Mouse (Mus musculus) heart, adult 2 months (tissue): ENCODE measurements around the gene Yipf1. TPM values are rescaled to one million over a fixed set of nuclear protein-coding genes. Genes with fewer than 3 reads are reported as not detected.

Source experiments
- DNase-seq, 2 experiments: peaks; one replicate each; pipeline ENCODE4 v3.0.0; 2021
- H3K27ac ChIP-seq: fragments of 200-600 bp; 2 replicates; pipeline ENCODE4 v1.8.1; 2022
- H3K27me3 ChIP-seq: fragments of 200-500 bp; 2 replicates; pipeline ENCODE4 v1.6.1; 2012; ENCODE audit warnings: mild to moderate bottlenecking, low read length, inconsistent platforms, mixed read lengths; ENCODE audit not compliant: control insufficient read depth, insufficient read depth
- H3K36me3 ChIP-seq: fragments of 200-500 bp; 2 replicates; pipeline ENCODE4 v1.6.1; 2012; ENCODE audit warnings: low read length, inconsistent platforms; ENCODE audit not compliant: control insufficient read depth, insufficient read depth
- H3K4me1 ChIP-seq: fragments of 200-500 bp; 2 replicates; pipeline ENCODE4 v1.6.1; 2011; ENCODE audit warnings: low read length; ENCODE audit not compliant: control insufficient read depth, insufficient read depth
- H3K4me3 ChIP-seq: fragments of 200-600 bp; 2 replicates; pipeline ENCODE4 v1.8.1; 2022
- H3K79me2 ChIP-seq: fragments of 200-500 bp; replicated peaks from 2 replicates; pipeline ENCODE4 v1.6.1; 2012; ENCODE audit warnings: mild to moderate bottlenecking, inconsistent platforms, low read length, moderate library complexity, mixed read lengths; ENCODE audit not compliant: control insufficient read depth, insufficient read depth
- H3K9ac ChIP-seq: fragments of 200-500 bp; 2 replicates; pipeline ENCODE4 v1.6.1; 2012; ENCODE audit warnings: low read depth, mild to moderate bottlenecking, control low read depth, inconsistent platforms, low read length, mixed read lengths
- CTCF ChIP-seq: fragments of 200-600 bp; IDR thresholded peaks from 2 replicates; pipeline ENCODE4 v1.8.1; 2022; ENCODE audit warnings: antibody characterized with exemption, mild to moderate bottlenecking, moderate library complexity
- EP300 ChIP-seq: fragments of 200-500 bp; IDR thresholded peaks from 2 replicates; pipeline ENCODE4 v1.6.1; 2011; ENCODE audit warnings: low read depth, low read length, control low read depth; ENCODE audit not compliant: insufficient read depth
- POLR2A ChIP-seq: fragments of 200-500 bp; IDR thresholded peaks from 2 replicates; pipeline ENCODE4 v1.6.1; 2011; ENCODE audit warnings: mild to moderate bottlenecking, low read depth, low read length, control low read depth; ENCODE audit not compliant: insufficient read depth
- WGBS: fragments of 180-500 bp; shearing (Covaris S2); methylation state at CpG from one replicate; pipeline ENCODE4 v1.1.7; 2018; 5-methylcytosine and 5-hydroxymethylcytosine counted together
- intact Hi-C: fragments of 180-260 bp; cut with DNase I; formaldehyde crosslinking; loops from one replicate; pipeline ENCODE4 v1.15.1; 2025
- polyA plus RNA-seq: library from polyadenylated mRNA; depleted of rRNA; stranded (reverse); fragments of >200 nt; gene quantifications from 2 replicates; pipeline ENCODE4 v1.2.3, GENCODE M21; 2012
- total RNA-seq, 2 experiments: library from RNA; stranded (reverse); gene quantifications; 2 replicates each; pipeline ENCODE4 v1.2.3; 2021

The Yipf1 gene
- total and polyA plus RNA-seq, 3 experiments: 17.6 to 23.3 (median 19.3) TPM

DNA sequence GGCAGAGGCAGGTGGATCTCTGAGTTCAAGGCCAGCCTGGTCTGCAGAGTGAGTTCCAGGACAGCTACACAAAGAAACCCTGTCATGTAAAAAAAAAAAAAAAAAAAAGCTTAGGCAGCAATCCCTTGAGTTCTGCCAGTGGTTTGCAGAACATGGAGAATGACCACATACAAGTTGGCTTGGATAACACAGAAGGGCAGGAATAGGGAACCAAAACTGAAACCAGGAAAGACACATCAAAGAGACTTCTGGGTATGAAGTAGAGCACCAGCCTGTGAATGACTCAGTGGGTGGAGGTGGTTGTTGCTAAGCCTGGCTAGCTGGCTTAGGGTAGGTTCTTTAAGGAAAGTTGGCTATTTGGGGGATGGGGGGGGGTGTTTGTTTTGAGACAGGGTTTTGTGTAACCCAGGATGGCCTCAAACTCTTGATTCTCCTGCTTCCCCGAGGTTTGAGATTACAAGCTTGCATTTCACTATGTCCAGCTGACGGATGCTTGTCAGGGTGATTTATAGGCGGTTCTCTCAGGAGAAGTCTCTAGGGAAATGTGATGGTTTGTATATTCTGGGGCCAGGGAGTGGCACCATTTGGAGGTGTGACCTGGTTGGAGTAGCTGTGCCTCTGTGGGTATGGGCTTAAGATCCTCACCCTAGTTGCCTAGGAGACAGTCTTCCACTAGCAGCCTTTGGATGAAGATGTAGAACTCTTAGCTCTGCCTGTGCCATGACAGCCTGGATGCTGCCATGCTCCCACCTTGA lies 28.5 kb upstream of the Yipf1 start:
- H3K79me2 ChIP-seq: no peaks in the 10 kb centered on the region
- no peaks in the 10 kb centered on the region for H3K4me1 ChIP-seq
- WGBS: 65% methylated on average over 3 of the region's 3 CpGs
- DNase-seq: no peak
- no peaks in the 10 kb centered on the region for H3K36me3 ChIP-seq
- H3K4me3 ChIP-seq: no peak overlapping the region
- no peak overlapping the region for H3K27ac ChIP-seq
- no peak overlapping the region for H3K9ac ChIP-seq
- intact Hi-C loops: no loop called here
- H3K27me3 ChIP-seq: no peaks in the 10 kb centered on the region
- no peak for TF ChIP-seq POLR2A
- no peak for TF ChIP-seq CTCF
- TF ChIP-seq EP300: no peak

GRCm38 (mm10) chr4:107286386-107286785 lies 27.8 kb upstream of the Yipf1 start:
- no peaks in the 10 kb centered on the region for H3K4me1 ChIP-seq
- intact Hi-C loops: no loop called here
- no peak overlapping the region for H3K9ac ChIP-seq
- H3K36me3 ChIP-seq: no peaks in the 10 kb centered on the region
- H3K79me2 ChIP-seq: no peaks in the 10 kb centered on the region
- 93% methylated on average over 8 of the region's 8 CpGs for WGBS
- H3K27me3 ChIP-seq: no peaks in the 10 kb centered on the region
- no peak for DNase-seq
- TF ChIP-seq EP300: no peak
- TF ChIP-seq POLR2A: no peak
- TF ChIP-seq CTCF: no peak
- no peak overlapping the region for H3K27ac ChIP-seq
- no peak overlapping the region for H3K4me3 ChIP-seq

DNA sequence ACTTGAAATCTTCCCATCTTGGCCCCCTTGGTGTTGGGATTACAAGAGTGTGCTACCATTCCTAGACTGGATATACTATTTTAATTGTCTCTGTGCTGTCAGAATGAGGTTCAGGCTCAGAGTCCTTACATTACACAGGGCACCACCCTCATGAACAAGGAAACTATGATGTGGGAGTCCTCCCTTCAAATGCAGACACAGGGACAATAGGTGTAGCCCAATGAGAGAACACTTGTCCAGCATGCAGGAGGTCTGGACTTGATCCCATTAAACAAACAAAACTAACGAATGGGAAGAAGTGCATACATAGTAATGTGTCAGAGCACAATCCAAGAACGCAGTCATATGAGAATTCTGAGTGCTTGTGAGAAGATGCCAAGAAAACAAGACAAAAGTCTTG lies 26.6 kb upstream of the Yipf1 start:
- Histone ChIP-seq H3K79me2 (no peaks in the 10 kb centered on the region), H3K4me1 (no peaks in the 10 kb centered on the region), H3K27ac (no peak overlapping the region), H3K36me3 (no peaks in the 10 kb centered on the region), H3K9ac (no peak overlapping the region), H3K27me3 (no peaks in the 10 kb centered on the region), H3K4me3 (no peak overlapping the region)
- TF ChIP-seq CTCF: no peak
- no peak for TF ChIP-seq POLR2A
- no peak for TF ChIP-seq EP300
- intact Hi-C loops: no loop called here
- DNase-seq: no peak
- WGBS: 78% methylated on average over 2 of the region's 2 CpGs

DNA sequence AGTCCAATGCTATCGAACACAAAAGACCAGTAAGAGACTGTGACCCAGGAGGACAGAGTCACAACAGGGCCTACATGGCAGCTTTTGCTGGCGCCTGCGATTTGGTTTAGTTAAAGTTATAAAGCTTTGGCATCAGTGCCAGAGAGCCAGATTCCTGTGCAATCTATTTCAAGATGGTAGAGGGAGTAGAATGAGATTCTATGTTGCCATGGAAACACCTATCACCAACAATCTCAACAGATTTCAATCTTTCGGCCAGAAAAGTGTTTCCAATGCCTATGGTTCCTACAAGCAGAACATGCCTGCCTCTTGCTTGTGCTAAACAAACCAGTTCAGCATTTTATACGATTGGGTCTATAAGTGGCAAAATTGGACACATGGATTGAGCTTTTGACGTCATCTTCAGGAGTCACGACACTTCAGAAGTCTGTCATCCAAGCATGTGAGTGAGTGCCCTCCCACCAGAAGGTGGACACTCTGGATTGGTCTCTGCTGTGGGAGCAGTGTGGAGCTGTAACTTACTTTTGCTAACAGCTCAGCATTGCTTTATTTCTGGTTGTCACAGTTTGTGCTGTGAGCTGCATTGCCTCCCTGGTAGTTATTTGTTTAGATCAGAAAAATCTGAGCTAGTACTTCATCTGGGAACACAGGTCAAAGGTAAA lies 22.4 kb upstream of the Yipf1 start:
- H3K27ac ChIP-seq: no peak overlapping the region
- no peak for DNase-seq
- intact Hi-C loops: no loop called here

DNA sequence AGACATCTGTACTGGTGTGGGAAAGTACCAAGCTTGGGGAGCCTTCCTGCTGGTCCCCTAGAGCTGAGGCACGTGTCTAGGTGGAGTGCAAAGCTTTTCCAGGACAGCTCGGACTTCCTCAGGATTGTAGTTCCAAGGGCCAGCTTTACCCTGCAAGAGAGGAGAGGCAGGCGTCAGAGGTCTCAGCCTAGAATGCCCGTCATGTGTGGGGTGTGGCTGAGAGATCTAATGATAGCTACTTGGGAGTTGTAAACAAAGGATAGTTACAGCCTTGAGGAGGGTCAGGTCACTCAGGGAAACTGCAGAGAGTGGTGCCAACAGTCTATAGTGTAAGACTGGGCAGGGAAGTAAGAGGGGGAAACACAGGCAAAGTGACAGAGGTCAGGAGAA lies 21.9 kb upstream of the Yipf1 start:
- DNase-seq: no peak
- Histone ChIP-seq H3K9ac (no peak overlapping the region), H3K27me3 (no peaks in the 10 kb centered on the region), H3K79me2 (no peaks in the 10 kb centered on the region), H3K27ac (no peak overlapping the region), H3K4me3 (no peak overlapping the region), H3K4me1 (no peaks in the 10 kb centered on the region), H3K36me3 (no peaks in the 10 kb centered on the region)
- 38% methylated on average over 4 of the region's 4 CpGs for WGBS
- no peak for TF ChIP-seq POLR2A
- TF ChIP-seq CTCF: no peak
- no peak for TF ChIP-seq EP300
- intact Hi-C loops: no loop called here

More for the DNA sequence above, 22.4 kb upstream of the Yipf1 start:
- H3K4me1 ChIP-seq: no peaks in the 10 kb centered on the region
- no peaks in the 10 kb centered on the region for H3K27me3 ChIP-seq
- H3K9ac ChIP-seq: no peak overlapping the region
- H3K4me3 ChIP-seq: no peak overlapping the region
- no peak for TF ChIP-seq EP300
- no peak for TF ChIP-seq CTCF
- no peak for TF ChIP-seq POLR2A
- 80% methylated on average over 7 of the region's 7 CpGs for WGBS
- no peaks in the 10 kb centered on the region for H3K79me2 ChIP-seq
- H3K36me3 ChIP-seq: no peaks in the 10 kb centered on the region

GRCm38 (mm10) chr4:107298071-107298606 lies 16.0 kb upstream of the Yipf1 start:
- intact Hi-C loops: no loop called here
- WGBS: 84% methylated on average over 8 of the region's 8 CpGs
- no peak for TF ChIP-seq EP300
- TF ChIP-seq CTCF: no peak

More at GRCm38 (mm10) chr4:107298071-107298606, 16.0 kb upstream of the Yipf1 start:
- Histone ChIP-seq H3K4me3 (no peak overlapping the region), H3K27me3 (no peaks in the 10 kb centered on the region), H3K36me3 (no peaks in the 10 kb centered on the region), H3K79me2 (no peaks in the 10 kb centered on the region), H3K27ac (no peak overlapping the region), H3K9ac (no peak overlapping the region), H3K4me1 (no peaks in the 10 kb centered on the region)
- DNase-seq: no peak
